Mouse (Mus musculus) midbrain, embryonic 14.5 days (tissue): ENCODE measurements around the gene Naa16. TPM values are rescaled to one million over a fixed set of nuclear protein-coding genes. Genes with fewer than 3 reads are reported as not detected.

Experiments used
- ATAC-seq: fragments of 200-750 bp; cut with Nextera tagmentation; 2 replicates; pipeline ENCODE4 v1.8.0; 2017; ENCODE audit warnings: moderate number of reproducible peaks, moderate library complexity; ENCODE audit not compliant: low FRiP score, low TSS enrichment
- DNase-seq: peaks from one replicate; pipeline ENCODE4 v3.0.0-alpha.2; 2015
- H3K27ac ChIP-seq: fragments of 300-500 bp; sonication (generic); replicated peaks from 2 replicates; pipeline ENCODE4 v1.5.1; 2014; ENCODE audit warnings: mild to moderate bottlenecking, low read depth, low read length, moderate library complexity
- H3K27me3 ChIP-seq: fragments of 300-500 bp; sonication (generic); 2 replicates; pipeline ENCODE4 v1.6.1; 2014; ENCODE audit warnings: low read length, control low read depth, mixed read lengths; ENCODE audit not compliant: control insufficient read depth, insufficient read depth
- H3K36me3 ChIP-seq: fragments of 300-500 bp; sonication (generic); 2 replicates; pipeline ENCODE4 v1.6.1; 2014; ENCODE audit warnings: low read length, control low read depth; ENCODE audit not compliant: control insufficient read depth, insufficient read depth
- H3K4me1 ChIP-seq: fragments of 300-500 bp; sonication (generic); 2 replicates; pipeline ENCODE4 v1.6.1; 2014; ENCODE audit warnings: mild to moderate bottlenecking, antibody characterized with exemption, low read length, control low read depth; ENCODE audit not compliant: control insufficient read depth, insufficient read depth
- H3K4me2 ChIP-seq: fragments of 300-500 bp; sonication (generic); 2 replicates; pipeline ENCODE4 v1.6.1; 2014; ENCODE audit warnings: mild to moderate bottlenecking, low read length, moderate library complexity
- H3K4me3 ChIP-seq: fragments of 300-500 bp; sonication (generic); replicated peaks from 2 replicates; pipeline ENCODE4 v1.5.1; 2014; ENCODE audit warnings: low read depth, low read length
- H3K9ac ChIP-seq: fragments of 300-500 bp; sonication (generic); replicated peaks from 2 replicates; pipeline ENCODE4 v1.6.1; 2014; ENCODE audit warnings: mild to moderate bottlenecking, low read length, moderate library complexity
- H3K9me3 ChIP-seq: fragments of 300-500 bp; sonication (generic); 2 replicates; pipeline ENCODE4 v1.6.1; 2016; ENCODE audit warnings: low read length, control low read depth, mixed read lengths; ENCODE audit not compliant: control insufficient read depth
- WGBS: fragments of 180-500 bp; shearing (Covaris S2); extraction: QIAGEN DNeasy Blood & Tissue Kit; methylation state at CpG from one replicate; pipeline ENCODE4 v1.1.7; 2014; 5-methylcytosine and 5-hydroxymethylcytosine counted together
- polyA plus RNA-seq: library from polyadenylated mRNA; unstranded; fragments of >200 nt; fragmentation: Nextera tagmentation; extraction: Ambion mirVana; gene quantifications from 2 replicates; pipeline ENCODE4 v1.2.1, GENCODE M21; 2014

Gene Naa16
- polyA plus RNA-seq, 1 experiment from 2014 or later, result 25.2 TPM

- no peaks in the 10 kb centered on the region for H3K4me1 ChIP-seq
- no peak for ATAC-seq
- no peak for DNase-seq
- no peak overlapping the region for H3K27ac ChIP-seq
- 84% methylated on average over 9 of the region's 9 CpGs for WGBS
- H3K27me3 ChIP-seq, result no peaks in the 10 kb centered on the region
- no peak overlapping the region for H3K9ac ChIP-seq
- H3K4me2 ChIP-seq, result no peak overlapping the region
- H3K36me3 ChIP-seq, result no peaks in the 10 kb centered on the region
- no peak overlapping the region for H3K4me3 ChIP-seq
- no peaks in the 10 kb centered on the region for H3K9me3 ChIP-seq
These were observed 110.1 kb downstream of the Naa16 start for GRCm38 (mm10) chr14:79280456-79280855.

GRCm38 (mm10) chr14:79279494-79279893 lies 111.1 kb downstream of the Naa16 start:
- no peak overlapping the region for H3K4me2 ChIP-seq
- H3K27me3 ChIP-seq, result no peaks in the 10 kb centered on the region
- ATAC-seq (no peak), DNase-seq (no peak)
- H3K27ac ChIP-seq, result no peak overlapping the region
- 81% methylated on average over 1 of the region's 1 CpGs for WGBS
- no peaks in the 10 kb centered on the region for H3K4me1 ChIP-seq
- no peaks in the 10 kb centered on the region for H3K9me3 ChIP-seq
- H3K36me3 ChIP-seq, result no peaks in the 10 kb centered on the region
- H3K9ac ChIP-seq, result no peak overlapping the region
- H3K4me3 ChIP-seq, result no peak overlapping the region

- Histone ChIP-seq H3K9ac (no peak overlapping the region), H3K27me3 (no peaks in the 10 kb centered on the region), H3K4me1 (0 out of 2 replicates have a peak, but pooled peaks cover 4% of the 10 kb centered on the region), H3K36me3 (no peaks in the 10 kb centered on the region), H3K4me2 (no peak overlapping the region), H3K27ac (no peak overlapping the region), H3K9me3 (no peaks in the 10 kb centered on the region), H3K4me3 (no peak overlapping the region)
- ATAC-seq (no peak), DNase-seq (no peak)
- 95% methylated on average over 4 of the region's 4 CpGs for WGBS
These were observed 111.7 kb downstream of the Naa16 start for GRCm38 (mm10) chr14:79278927-79279326.

- H3K9me3 ChIP-seq, result no peaks in the 10 kb centered on the region
- H3K4me3 ChIP-seq, result no peak overlapping the region
- H3K27ac ChIP-seq, result no peak overlapping the region
These were observed 112.7 kb downstream of the Naa16 start for GRCm38 (mm10) chr14:79277922-79278321.

GRCm38 (mm10) chr14:79275870-79276395 lies 114.6 kb downstream of the Naa16 start:
- no peak; the same call in 1 of the 2 replicates for ATAC-seq
- Histone ChIP-seq H3K4me2 (no peak overlapping the region), H3K36me3 (no peaks in the 10 kb centered on the region), H3K27me3 (no peaks in the 10 kb centered on the region), H3K9ac (no peak overlapping the region), H3K4me1 (0 out of 2 replicates have a peak, but pooled peaks cover 14% of the 10 kb centered on the region), H3K27ac (no peak overlapping the region), H3K4me3 (no peak overlapping the region), H3K9me3 (no peaks in the 10 kb centered on the region)
- DNase-seq, result peak; percentile 59
- 78% methylated on average over 8 of the region's 8 CpGs for WGBS

More at GRCm38 (mm10) chr14:79277922-79278321, 112.7 kb downstream of the Naa16 start:
- Histone ChIP-seq H3K4me1 (0 out of 2 replicates have a peak, but pooled peaks cover 13% of the 10 kb centered on the region), H3K27me3 (no peaks in the 10 kb centered on the region), H3K36me3 (no peaks in the 10 kb centered on the region), H3K9ac (no peak overlapping the region), H3K4me2 (no peak overlapping the region)
- no peak for ATAC-seq
- WGBS, result 36% methylated on average over 7 of the region's 7 CpGs
- no peak for DNase-seq

GRCm38 (mm10) chr14:79275441-79275840 lies 115.1 kb downstream of the Naa16 start:
- no peak overlapping the region for H3K9ac ChIP-seq
- no peak overlapping the region for H3K4me2 ChIP-seq
- H3K9me3 ChIP-seq, result no peaks in the 10 kb centered on the region
- 0 out of 2 replicates have a peak, but pooled peaks cover 14% of the 10 kb centered on the region for H3K4me1 ChIP-seq
- no peaks in the 10 kb centered on the region for H3K36me3 ChIP-seq
- DNase-seq, result no peak
- ATAC-seq, result no peak
- 47% methylated on average over 3 of the region's 3 CpGs for WGBS
- H3K4me3 ChIP-seq, result no peak overlapping the region
- no peak overlapping the region for H3K27ac ChIP-seq
- no peaks in the 10 kb centered on the region for H3K27me3 ChIP-seq

Other genes with a start within 250 kb of the Naa16 start
- gene Zfp957, start 143.4 kb downstream of the Naa16 start, polyA plus RNA-seq, result not detected in 2 replicates
- 19.9 and 25.0 TPM in 2 replicates for gene Rgcc, start 89.1 kb downstream of the Naa16 start, polyA plus RNA-seq
- gene Mtrf1, start 7.0 kb upstream of the Naa16 start, polyA plus RNA-seq, result 12.7 and 12.9 TPM in 2 replicates
- 21.8 and 29.8 TPM in 2 replicates for gene Kbtbd7, start 35.7 kb upstream of the Naa16 start, polyA plus RNA-seq
- 1.2 and 2.3 TPM in 2 replicates for gene Kbtbd6, start 61.1 kb upstream of the Naa16 start, polyA plus RNA-seq
- gene Elf1, start 90.4 kb upstream of the Naa16 start, polyA plus RNA-seq, result 2.7 and 3.7 TPM in 2 replicates
- 44.8 and 52.6 TPM in 2 replicates for gene Wbp4, start 90.7 kb upstream of the Naa16 start, polyA plus RNA-seq
- 120 and 128 TPM in 2 replicates for gene Sugt1, start 196.9 kb upstream of the Naa16 start, polyA plus RNA-seq